Mouse (Mus musculus) stomach, embryonic 16.5 days (tissue): ENCODE results near the gene Gm49486. TPM values are rescaled to one million over a fixed set of nuclear protein-coding genes. Genes with fewer than 3 reads are reported as not detected.

ENCODE experiments used
- ATAC-seq: fragments of 200-750 bp; cut with Nextera tagmentation; 2 replicates; pipeline ENCODE4 v1.8.0; 2017; ENCODE audit warnings: moderate number of reproducible peaks, moderate TSS enrichment; ENCODE audit not compliant: insufficient read depth, low FRiP score
- H3K27ac ChIP-seq: fragments of 300-500 bp; sonication (generic); 2 replicates; pipeline ENCODE4 v1.5.1; 2014; ENCODE audit warnings: low read length
- H3K27me3 ChIP-seq: fragments of 300-500 bp; sonication (generic); 2 replicates; pipeline ENCODE4 v1.6.1; 2014; ENCODE audit warnings: low read length, control low read depth, mixed read lengths; ENCODE audit not compliant: control insufficient read depth, insufficient read depth
- H3K36me3 ChIP-seq: fragments of 300-500 bp; sonication (generic); 2 replicates; pipeline ENCODE4 v1.6.1; 2014; ENCODE audit warnings: low read length; ENCODE audit not compliant: control insufficient read depth, insufficient read depth
- H3K4me1 ChIP-seq: fragments of 300-500 bp; sonication (generic); 2 replicates; pipeline ENCODE4 v1.6.1; 2014; ENCODE audit warnings: low read length, control low read depth, mixed read lengths; ENCODE audit not compliant: control insufficient read depth, insufficient read depth
- H3K4me2 ChIP-seq: fragments of 300-500 bp; sonication (generic); 2 replicates; pipeline ENCODE4 v1.6.1; 2014; ENCODE audit warnings: low read depth, low read length, mixed read lengths
- H3K4me3 ChIP-seq: fragments of 300-500 bp; sonication (generic); replicated peaks from 2 replicates; pipeline ENCODE4 v1.5.1; 2014; ENCODE audit warnings: mild to moderate bottlenecking, low read length
- H3K9ac ChIP-seq: fragments of 300-500 bp; sonication (generic); 2 replicates; pipeline ENCODE4 v1.6.1; 2014; ENCODE audit warnings: low read length
- H3K9me3 ChIP-seq: fragments of 300-500 bp; sonication (generic); replicated peaks from 2 replicates; pipeline ENCODE4 v1.6.1; 2016; ENCODE audit warnings: low read length, control low read depth; ENCODE audit not compliant: control insufficient read depth
- WGBS: fragments of 180-500 bp; shearing (Covaris S2); extraction: QIAGEN DNeasy Blood & Tissue Kit; methylation state at CpG from one replicate; pipeline ENCODE4 v1.1.7; 2014; 5-methylcytosine and 5-hydroxymethylcytosine counted together
- polyA plus RNA-seq: library from polyadenylated mRNA; unstranded; fragments of >200 nt; fragmentation: Nextera tagmentation; extraction: Ambion mirVana; gene quantifications from 2 replicates; pipeline ENCODE4 v1.2.1, GENCODE M21; 2015

Gm49486 gene
- 0.23 and 0.55 TPM in 2 replicates for polyA plus RNA-seq

DNA sequence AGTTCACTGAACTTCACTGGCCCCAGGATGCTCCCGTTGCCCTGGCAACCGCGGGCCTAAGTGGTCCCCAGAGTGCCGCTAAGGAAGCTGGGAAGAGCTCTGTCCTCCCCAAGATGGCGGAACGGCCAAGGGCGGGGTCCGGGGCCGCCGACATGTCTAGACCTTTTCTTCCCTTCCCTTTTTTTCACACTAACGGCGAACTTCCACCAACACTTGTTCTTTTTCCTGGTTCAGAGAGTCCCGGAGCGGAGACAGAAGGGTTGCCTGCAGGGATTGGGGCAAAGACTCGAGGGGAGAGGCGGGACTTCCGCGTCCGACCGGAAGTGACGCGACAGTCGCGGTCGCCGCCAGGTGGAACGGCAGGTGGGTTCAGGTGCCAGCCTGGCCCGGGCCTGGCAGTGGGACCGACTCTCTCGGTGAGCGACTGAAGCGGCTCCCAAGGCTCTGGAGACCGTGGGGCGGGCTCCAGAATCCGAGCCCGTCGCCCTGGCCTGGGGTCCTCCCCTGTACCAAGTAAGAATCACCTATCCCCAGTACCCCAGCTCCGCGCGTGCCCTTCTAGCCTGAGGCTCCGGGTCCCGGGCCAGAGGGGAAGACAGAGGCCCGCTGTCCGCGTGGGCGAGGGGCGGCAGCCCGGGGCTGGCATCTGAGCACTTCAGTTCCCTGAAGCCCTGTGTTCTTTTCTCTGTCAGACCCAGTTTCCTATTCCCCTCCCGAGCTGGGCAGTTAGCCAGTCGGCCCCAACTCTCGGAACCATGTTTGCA, at the start of gene Gm49486, which contains the start of gene Pick1:
Gm49486 (plus strand) TSS at position 334 of the 764 bp plus-strand sequence.
Pick1 (plus strand) TSS at position 116 of the 764 bp plus-strand sequence.
- Histone ChIP-seq H3K27ac (peak within 1 kb of the TSS; percentile 98), H3K27me3 (no peaks in the 10 kb centered on the region), H3K36me3 (peaks cover 4% of the 10 kb centered on the region; the same call in 1 of the 2 replicates), H3K4me3 (peak within 1 kb of the TSS; percentile 60), H3K4me1 (peaks cover 15% of the 10 kb centered on the region; the same call in 1 of the 2 replicates), H3K4me2 (peak within 1 kb of the TSS; percentile 65), H3K9ac (peak within 1 kb of the TSS; percentile 82), H3K9me3 (no peaks in the 10 kb centered on the region)
- peak; percentile 84 for ATAC-seq
- WGBS = 1% methylated on average over 51 of the region's 51 CpGs

DNA sequence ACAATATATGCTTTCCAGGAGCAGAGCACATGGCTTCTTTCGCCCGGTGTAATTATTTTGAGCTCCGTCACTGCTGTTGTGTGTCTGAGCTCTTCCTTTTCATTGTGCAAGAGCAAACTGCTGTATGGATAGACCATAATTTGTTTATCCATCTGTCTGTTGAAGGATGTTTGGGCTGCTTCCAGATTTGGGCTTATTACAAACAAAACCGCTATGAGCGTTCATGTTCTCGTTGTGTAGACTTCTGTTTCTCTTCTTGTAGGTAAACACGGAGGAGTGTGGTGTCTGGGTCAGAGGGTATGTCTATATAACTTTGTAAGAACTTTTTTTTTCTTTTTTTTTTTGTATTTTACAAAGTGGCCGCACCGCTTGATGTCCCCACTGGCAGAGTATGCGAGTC, 44.0 kb upstream of the Gm49486 start:
- H3K36me3 ChIP-seq = no peaks in the 10 kb centered on the region
- no peaks in the 10 kb centered on the region for H3K9me3 ChIP-seq
- 51% methylated on average over 10 of the region's 10 CpGs for WGBS
- no peak overlapping the region for H3K4me3 ChIP-seq
- no peaks in the 10 kb centered on the region for H3K27me3 ChIP-seq
- H3K4me2 ChIP-seq = no peak overlapping the region
- no peak overlapping the region for H3K9ac ChIP-seq
- no peak for ATAC-seq
- H3K4me1 ChIP-seq = no peaks in the 10 kb centered on the region
- no peak overlapping the region for H3K27ac ChIP-seq

DNA sequence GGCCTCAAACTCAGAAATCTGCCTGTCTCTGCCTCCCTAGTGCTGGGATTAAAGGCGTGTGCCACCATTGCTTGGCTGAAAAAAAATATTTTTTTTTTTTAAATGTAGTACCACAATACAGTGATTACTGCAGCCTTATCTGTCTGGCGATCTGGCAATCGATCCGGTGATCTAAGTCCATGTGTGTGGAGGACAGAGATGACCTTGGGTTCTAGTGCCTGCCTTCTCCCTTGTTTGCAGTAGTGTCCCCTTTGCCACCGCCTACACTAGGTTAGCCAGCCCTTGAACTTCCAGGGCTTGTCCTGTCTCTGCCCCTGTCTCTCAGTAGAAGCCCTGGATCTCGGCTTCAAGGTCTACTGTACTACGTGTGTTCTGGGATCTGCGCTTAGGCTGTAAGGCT, 41.4 kb upstream of the Gm49486 start:
- WGBS = 86% methylated on average over 8 of the region's 8 CpGs
- no peak for ATAC-seq
- Histone ChIP-seq H3K4me1 (peaks cover 2% of the 10 kb centered on the region; the same call in 1 of the 2 replicates), H3K27me3 (no peaks in the 10 kb centered on the region), H3K4me2 (no peak overlapping the region), H3K9me3 (no peaks in the 10 kb centered on the region), H3K4me3 (no peak overlapping the region), H3K27ac (no peak overlapping the region), H3K9ac (no peak overlapping the region), H3K36me3 (no peaks in the 10 kb centered on the region)

DNA sequence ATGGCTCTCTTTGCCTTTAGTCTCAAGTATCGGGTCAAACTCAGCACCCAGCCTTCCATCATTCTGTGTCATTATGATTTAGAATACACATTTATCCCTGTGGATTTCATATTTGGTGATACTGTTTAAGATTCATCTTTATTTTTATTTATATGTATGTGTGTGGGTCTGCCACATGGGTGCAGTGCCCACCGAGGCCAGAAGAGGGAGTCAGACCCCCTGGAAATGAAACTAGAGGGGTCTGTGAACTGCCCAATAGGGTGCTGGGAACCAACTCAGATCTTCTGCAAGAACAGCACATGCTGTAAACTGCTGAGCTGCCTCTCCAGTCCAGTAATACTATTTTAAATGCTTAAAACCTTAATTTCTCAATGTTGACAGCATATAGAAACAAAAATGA, 37.8 kb upstream of the Gm49486 start:
- H3K27ac ChIP-seq = no peak overlapping the region

DNA sequence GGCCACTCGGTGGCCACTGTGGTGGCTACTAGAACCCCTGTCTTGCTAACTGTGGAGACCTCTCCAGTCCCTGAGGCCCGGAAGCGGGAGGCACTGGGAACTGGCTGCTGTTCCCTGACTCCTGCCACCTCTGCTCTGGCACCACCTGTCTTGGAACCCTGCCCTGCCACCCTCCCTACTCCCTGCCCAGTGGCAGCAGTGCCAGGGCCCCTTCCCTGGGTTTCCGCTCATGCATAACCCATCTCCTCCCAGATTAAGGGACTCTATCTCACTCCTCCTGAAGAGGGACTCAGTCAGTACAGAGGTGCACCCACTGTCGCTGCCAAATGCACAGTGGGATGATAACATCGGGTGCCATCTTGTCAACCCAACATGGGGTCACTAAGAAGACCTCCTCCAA, 36.7 kb upstream of the Gm49486 start:
- Histone ChIP-seq H3K4me3 (no peak overlapping the region), H3K4me2 (no peak overlapping the region), H3K9ac (no peak overlapping the region), H3K36me3 (no peaks in the 10 kb centered on the region), H3K27ac (peak overlapping the region; percentile 73; the same call in 1 of the 2 replicates), H3K9me3 (no peaks in the 10 kb centered on the region), H3K4me1 (peaks cover 7% of the 10 kb centered on the region; the same call in 1 of the 2 replicates), H3K27me3 (no peaks in the 10 kb centered on the region)
- WGBS = 84% methylated on average over 6 of the region's 6 CpGs
- ATAC-seq = no peak

More for the DNA sequence above, 37.8 kb upstream of the Gm49486 start:
- no peak for ATAC-seq
- Histone ChIP-seq H3K9me3 (no peaks in the 10 kb centered on the region), H3K4me1 (peaks cover 7% of the 10 kb centered on the region; the same call in 1 of the 2 replicates), H3K36me3 (no peaks in the 10 kb centered on the region), H3K4me2 (no peak overlapping the region), H3K27me3 (no peaks in the 10 kb centered on the region), H3K4me3 (no peak overlapping the region), H3K9ac (no peak overlapping the region)
- 96% methylated on average over 2 of the region's 2 CpGs for WGBS

DNA sequence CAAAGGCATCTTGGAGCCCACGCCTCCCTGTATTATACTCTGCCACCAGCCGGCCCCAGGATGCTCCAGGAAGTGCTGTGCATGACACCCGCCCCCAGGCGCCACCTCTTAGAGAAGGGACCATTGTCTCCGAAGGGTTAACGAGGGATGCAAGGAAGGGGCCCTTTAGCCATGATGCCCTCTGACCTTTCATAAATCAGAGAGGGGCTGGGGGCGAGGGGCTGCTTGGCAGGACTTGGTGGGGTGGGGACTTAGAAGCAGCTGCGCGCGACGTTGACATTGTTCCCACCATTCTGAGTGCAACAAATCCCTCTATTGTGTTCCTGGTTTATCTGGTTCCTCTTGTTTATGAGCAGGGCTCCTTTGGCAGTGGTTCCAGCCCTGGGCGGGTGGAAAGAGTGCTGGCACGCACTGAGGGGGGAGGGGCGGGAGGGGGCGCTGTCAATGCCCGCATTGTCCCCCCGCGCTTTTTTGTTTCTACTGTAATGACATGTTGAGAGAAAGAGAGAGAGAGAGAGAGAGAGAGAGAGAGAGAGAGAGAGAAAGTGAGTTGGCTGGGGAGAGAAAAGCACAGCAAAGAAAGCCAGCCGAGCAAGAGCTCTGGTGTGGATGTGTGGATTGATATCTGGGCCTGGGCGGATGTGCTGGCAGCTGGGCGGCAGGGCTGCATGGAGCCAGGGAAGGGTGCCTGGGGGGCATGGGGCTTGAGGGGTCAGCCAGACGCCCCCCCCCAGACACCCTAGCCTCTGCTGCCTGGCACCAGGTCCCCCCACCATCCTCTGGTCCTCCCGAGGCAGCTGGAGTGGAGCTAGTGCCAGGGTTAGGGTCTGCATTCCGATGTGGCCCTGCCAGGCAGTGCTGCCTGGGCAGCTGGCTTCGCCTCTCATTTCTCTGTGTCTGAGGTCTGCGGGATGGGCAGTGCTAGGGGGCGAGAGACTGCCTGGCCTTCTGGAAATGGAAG, 36.0 kb upstream of the Gm49486 start:
- Histone ChIP-seq H3K4me3 (no peak overlapping the region), H3K27ac (peak overlapping the region; percentile 81), H3K4me2 (peak overlapping the region; percentile 16; the same call in 1 of the 2 replicates), H3K9ac (peak overlapping the region; percentile 54), H3K36me3 (no peaks in the 10 kb centered on the region), H3K27me3 (no peaks in the 10 kb centered on the region), H3K9me3 (no peaks in the 10 kb centered on the region), H3K4me1 (peaks cover 7% of the 10 kb centered on the region; the same call in 1 of the 2 replicates)
- peak; percentile 54; the same call in 1 of the 2 replicates for ATAC-seq
- 37% methylated on average over 27 of the region's 27 CpGs for WGBS

DNA sequence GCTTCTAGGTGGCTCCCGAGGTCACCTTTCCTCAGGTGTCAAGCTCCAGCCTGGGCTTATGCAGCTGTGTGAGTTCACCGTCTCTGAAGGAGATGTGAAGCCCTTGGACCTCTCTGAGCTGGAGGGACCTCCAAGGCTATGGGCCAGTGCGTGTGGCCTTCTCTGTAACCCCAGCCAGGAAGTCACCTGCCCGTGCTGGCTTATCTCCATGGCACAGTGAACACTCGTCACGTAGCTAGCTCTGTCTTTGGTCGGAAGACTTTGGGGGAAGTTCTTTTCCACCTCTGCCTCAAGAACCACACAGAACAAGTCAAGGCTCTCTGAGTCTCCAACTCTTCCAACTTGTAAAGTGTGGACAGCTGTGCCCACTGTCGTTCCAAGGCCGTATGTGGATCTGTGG, 35.1 kb upstream of the Gm49486 start:
- peak overlapping the region; percentile 81; the same call in 1 of the 2 replicates for H3K27ac ChIP-seq
- H3K4me2 ChIP-seq = no peak overlapping the region
- no peak overlapping the region for H3K4me3 ChIP-seq
- ATAC-seq = no peak
- H3K36me3 ChIP-seq = no peaks in the 10 kb centered on the region
- WGBS = 63% methylated on average over 9 of the region's 9 CpGs
- H3K4me1 ChIP-seq = peaks cover 7% of the 10 kb centered on the region; the same call in 1 of the 2 replicates
- H3K27me3 ChIP-seq = no peaks in the 10 kb centered on the region
- no peak overlapping the region for H3K9ac ChIP-seq
- no peaks in the 10 kb centered on the region for H3K9me3 ChIP-seq

DNA sequence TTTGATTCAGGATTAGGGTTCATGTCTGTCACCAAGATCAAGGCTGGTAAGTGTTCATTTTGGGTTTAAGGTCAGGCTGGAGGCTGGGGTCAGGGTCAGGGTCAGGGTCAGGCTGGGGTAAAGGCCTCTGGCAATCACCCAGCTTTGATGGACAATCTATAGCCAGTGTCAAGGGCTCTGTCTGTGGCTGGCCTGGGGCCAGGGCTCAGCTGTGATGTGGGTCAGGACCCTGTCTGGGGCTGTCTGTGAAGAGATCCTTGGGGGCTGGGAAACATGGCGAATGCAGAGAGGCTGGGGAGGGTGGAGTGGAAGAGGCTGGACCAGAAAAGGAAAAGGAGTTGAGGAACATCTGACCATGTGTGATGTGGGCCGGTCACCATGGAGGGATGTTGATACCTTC, 34.2 kb upstream of the Gm49486 start:
- 88% methylated on average over 2 of the region's 2 CpGs for WGBS
- no peak overlapping the region for H3K4me2 ChIP-seq

More for the DNA sequence above, 34.2 kb upstream of the Gm49486 start:
- H3K27ac ChIP-seq = no peak overlapping the region
- no peak overlapping the region for H3K4me3 ChIP-seq
- no peaks in the 10 kb centered on the region for H3K9me3 ChIP-seq
- H3K4me1 ChIP-seq = peaks cover 7% of the 10 kb centered on the region; the same call in 1 of the 2 replicates
- no peak for ATAC-seq
- no peak overlapping the region for H3K9ac ChIP-seq
- H3K27me3 ChIP-seq = no peaks in the 10 kb centered on the region
- H3K36me3 ChIP-seq = no peaks in the 10 kb centered on the region
